Mouse (Mus musculus): ENCODE data around the gene Mcm6. TPM values are rescaled to one million over a fixed set of nuclear protein-coding genes. Genes with fewer than 3 reads are reported as not detected.
"Not testable (repeated sequence)": the region's sequence is repeated elsewhere in the genome, so short reads cannot be mapped to it uniquely, and the experiment has no call there.

Mcm6 gene
- polyA plus RNA-seq, 1 experiment from 2014 or later, result 240 TPM

GRCm38 (mm10) chr1:128353092-128353491 lies 6.4 kb downstream of the Mcm6 start:
- no peak for ATAC-seq (ENCODE audit: low read depth)
- H3K36me3 ChIP-seq (ENCODE audit: control insufficient read depth, insufficient read depth, low read length), result peaks cover 44% of the 10 kb centered on the region
- peaks cover 20% of the 10 kb centered on the region for H3K4me1 ChIP-seq (replicated peaks; ENCODE audit: control insufficient read depth, insufficient read depth, low read length)
- no peak overlapping the region for H3K9ac ChIP-seq (ENCODE audit: low read length)
- no peaks in the 10 kb centered on the region for H3K27me3 ChIP-seq (ENCODE audit: control insufficient read depth, insufficient read depth, low read depth, low read length)
- H3K4me3 ChIP-seq (ENCODE audit: low read length), result no peak overlapping the region
- H3K4me2 ChIP-seq (ENCODE audit: low read depth, low read length), result no peak overlapping the region
- WGBS, result 75% methylated on average over 3 of the region's 3 CpGs
- no peaks in the 10 kb centered on the region for H3K9me3 ChIP-seq (ENCODE audit: control insufficient read depth, low read length)
- no peak overlapping the region for H3K27ac ChIP-seq (ENCODE audit: low read length)

GRCm38 (mm10) chr1:128344232-128344631 lies 15.2 kb downstream of the Mcm6 start:
- Histone ChIP-seq H3K36me3 (ENCODE audit: control insufficient read depth, insufficient read depth, low read length) (peaks cover 60% of the 10 kb centered on the region), H3K9me3 (ENCODE audit: control insufficient read depth, low read length) (no peaks in the 10 kb centered on the region), H3K27ac (ENCODE audit: low read length) (no peak overlapping the region), H3K9ac (ENCODE audit: low read length) (no peak overlapping the region), H3K4me3 (ENCODE audit: low read length) (no peak overlapping the region), H3K27me3 (ENCODE audit: control insufficient read depth, insufficient read depth, low read depth, low read length) (no peaks in the 10 kb centered on the region), H3K4me1 (replicated peaks; ENCODE audit: control insufficient read depth, insufficient read depth, low read length) (no peaks in the 10 kb centered on the region), H3K4me2 (ENCODE audit: low read depth, low read length) (no peak overlapping the region)
- ATAC-seq (ENCODE audit: low read depth), result no peak
- WGBS, result 82% methylated on average over 10 of the region's 10 CpGs

- Histone ChIP-seq H3K27ac (ENCODE audit: low read length) (no peak overlapping the region), H3K36me3 (ENCODE audit: control insufficient read depth, insufficient read depth, low read length) (peaks cover 51% of the 10 kb centered on the region), H3K9me3 (ENCODE audit: control insufficient read depth, low read length) (no peaks in the 10 kb centered on the region), H3K4me3 (ENCODE audit: low read length) (no peak overlapping the region), H3K9ac (ENCODE audit: low read length) (no peak overlapping the region), H3K27me3 (ENCODE audit: control insufficient read depth, insufficient read depth, low read depth, low read length) (no peaks in the 10 kb centered on the region), H3K4me2 (ENCODE audit: low read depth, low read length) (no peak overlapping the region), H3K4me1 (replicated peaks; ENCODE audit: control insufficient read depth, insufficient read depth, low read length) (no peaks in the 10 kb centered on the region)
- WGBS, result 78% methylated on average over 13 of the region's 13 CpGs
- no peak for ATAC-seq (ENCODE audit: low read depth)
These were observed 21.6 kb downstream of the Mcm6 start for GRCm38 (mm10) chr1:128337708-128338320.

DNA sequence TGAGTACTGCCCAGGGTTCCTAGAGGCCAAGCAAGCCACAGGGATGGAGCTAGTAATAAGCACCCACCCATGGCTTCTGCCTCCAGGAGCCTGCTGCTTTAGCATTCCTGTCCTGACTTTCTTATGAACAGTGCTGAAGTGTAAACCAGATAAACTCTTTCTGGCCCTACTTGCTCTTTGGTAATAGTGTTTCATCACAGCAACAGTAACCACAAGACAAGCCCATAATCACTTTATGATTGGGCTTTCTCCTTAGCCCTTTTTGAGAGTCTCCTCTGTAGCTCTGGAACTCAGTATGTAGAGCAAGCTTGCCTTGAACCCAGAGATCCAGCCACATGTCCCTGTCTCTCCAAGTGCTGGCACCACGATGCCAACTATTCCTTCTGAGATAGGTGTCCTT lies 29.2 kb downstream of the Mcm6 start:
- peaks cover 46% of the 10 kb centered on the region for H3K36me3 ChIP-seq (ENCODE audit: control insufficient read depth, insufficient read depth, low read length)

GRCm38 (mm10) chr1:128328218-128328617 lies 31.2 kb downstream of the Mcm6 start, which contains the start of gene Lct:
TSS of gene Lct (minus strand) at chr1:128328318.
- Histone ChIP-seq H3K4me3 (ENCODE audit: low read length) (no peak within 1 kb of the TSS), H3K9me3 (ENCODE audit: control insufficient read depth, low read length) (no peaks in the 10 kb centered on the region), H3K9ac (ENCODE audit: low read length) (no peak within 1 kb of the TSS), H3K4me2 (ENCODE audit: low read depth, low read length) (no peak within 1 kb of the TSS), H3K27ac (ENCODE audit: low read length) (no peak within 1 kb of the TSS), H3K27me3 (ENCODE audit: control insufficient read depth, insufficient read depth, low read depth, low read length) (no peaks in the 10 kb centered on the region), H3K4me1 (replicated peaks; ENCODE audit: control insufficient read depth, insufficient read depth, low read length) (no peaks in the 10 kb centered on the region), H3K36me3 (ENCODE audit: control insufficient read depth, insufficient read depth, low read length) (peaks cover 32% of the 10 kb centered on the region)
- WGBS, result 89% methylated on average over 3 of the region's 3 CpGs
- no peak for ATAC-seq (ENCODE audit: low read depth)

More for the DNA sequence above, 29.2 kb downstream of the Mcm6 start:
- Histone ChIP-seq H3K4me2 (ENCODE audit: low read depth, low read length) (no peak overlapping the region), H3K4me3 (ENCODE audit: low read length) (no peak overlapping the region), H3K9ac (ENCODE audit: low read length) (no peak overlapping the region), H3K27ac (ENCODE audit: low read length) (no peak overlapping the region), H3K9me3 (ENCODE audit: control insufficient read depth, low read length) (no peaks in the 10 kb centered on the region), H3K27me3 (ENCODE audit: control insufficient read depth, insufficient read depth, low read depth, low read length) (no peaks in the 10 kb centered on the region), H3K4me1 (replicated peaks; ENCODE audit: control insufficient read depth, insufficient read depth, low read length) (no peaks in the 10 kb centered on the region)
- WGBS, result 89% methylated on average over 1 of the region's 1 CpGs
- no peak for ATAC-seq (ENCODE audit: low read depth)

- H3K36me3 ChIP-seq (ENCODE audit: control insufficient read depth, insufficient read depth, low read length), result peaks cover 23% of the 10 kb centered on the region
- WGBS, result 79% methylated on average over 1 of the region's 1 CpGs
These were observed 32.3 kb downstream of the Mcm6 start for GRCm38 (mm10) chr1:128327165-128327564.

GRCm38 (mm10) chr1:128324776-128325175 lies 34.7 kb downstream of the Mcm6 start:
- no peak overlapping the region for H3K4me3 ChIP-seq (ENCODE audit: low read length)
- H3K4me1 ChIP-seq (replicated peaks; ENCODE audit: control insufficient read depth, insufficient read depth, low read length), result no peaks in the 10 kb centered on the region
- no peak overlapping the region for H3K4me2 ChIP-seq (ENCODE audit: low read depth, low read length)
- no peak for ATAC-seq (ENCODE audit: low read depth)
- H3K27me3 ChIP-seq (ENCODE audit: control insufficient read depth, insufficient read depth, low read depth, low read length), result no peaks in the 10 kb centered on the region
- H3K27ac ChIP-seq (ENCODE audit: low read length), result no peak overlapping the region
- H3K9ac ChIP-seq (ENCODE audit: low read length), result no peak overlapping the region
- WGBS, result 76% methylated on average over 2 of the region's 2 CpGs
- no peaks in the 10 kb centered on the region for H3K9me3 ChIP-seq (ENCODE audit: control insufficient read depth, low read length)
- peaks cover 7% of the 10 kb centered on the region for H3K36me3 ChIP-seq (ENCODE audit: control insufficient read depth, insufficient read depth, low read length)

More at GRCm38 (mm10) chr1:128327165-128327564, 32.3 kb downstream of the Mcm6 start:
- H3K27ac ChIP-seq (ENCODE audit: low read length), result no peak overlapping the region
- H3K9ac ChIP-seq (ENCODE audit: low read length), result no peak overlapping the region
- ATAC-seq (ENCODE audit: low read depth), result no peak
- H3K27me3 ChIP-seq (ENCODE audit: control insufficient read depth, insufficient read depth, low read depth, low read length), result no peaks in the 10 kb centered on the region
- no peak overlapping the region for H3K4me2 ChIP-seq (ENCODE audit: low read depth, low read length)
- H3K4me3 ChIP-seq (ENCODE audit: low read length), result no peak overlapping the region
- no peaks in the 10 kb centered on the region for H3K9me3 ChIP-seq (ENCODE audit: control insufficient read depth, low read length)
- no peaks in the 10 kb centered on the region for H3K4me1 ChIP-seq (replicated peaks; ENCODE audit: control insufficient read depth, insufficient read depth, low read length)

- no peak overlapping the region for H3K9ac ChIP-seq (ENCODE audit: low read length)
- no peaks in the 10 kb centered on the region for H3K9me3 ChIP-seq (ENCODE audit: control insufficient read depth, low read length)
- no peak overlapping the region for H3K27ac ChIP-seq (ENCODE audit: low read length)
- H3K4me1 ChIP-seq (replicated peaks; ENCODE audit: control insufficient read depth, insufficient read depth, low read length), result no peaks in the 10 kb centered on the region
- H3K36me3 ChIP-seq (ENCODE audit: control insufficient read depth, insufficient read depth, low read length), result peaks cover 4% of the 10 kb centered on the region
- H3K27me3 ChIP-seq (ENCODE audit: control insufficient read depth, insufficient read depth, low read depth, low read length), result no peaks in the 10 kb centered on the region
- 81% methylated on average over 8 of the region's 8 CpGs for WGBS
- no peak for ATAC-seq (ENCODE audit: low read depth)
- no peak overlapping the region for H3K4me3 ChIP-seq (ENCODE audit: low read length)
- no peak overlapping the region for H3K4me2 ChIP-seq (ENCODE audit: low read depth, low read length)
These were observed 36.3 kb downstream of the Mcm6 start for GRCm38 (mm10) chr1:128323026-128323643.

- H3K27ac ChIP-seq (ENCODE audit: low read length); H3K36me3 ChIP-seq (ENCODE audit: control insufficient read depth, insufficient read depth, low read length); H3K4me3 ChIP-seq (ENCODE audit: low read length); H3K4me1 ChIP-seq (replicated peaks; ENCODE audit: control insufficient read depth, insufficient read depth, low read length); H3K9me3 ChIP-seq (ENCODE audit: control insufficient read depth, low read length); ATAC-seq (ENCODE audit: low read depth); H3K27me3 ChIP-seq (ENCODE audit: control insufficient read depth, insufficient read depth, low read depth, low read length); H3K4me2 ChIP-seq (ENCODE audit: low read depth, low read length); H3K9ac ChIP-seq (ENCODE audit: low read length): not testable (repeated sequence)
- WGBS, result 85% methylated on average over 6 of the region's 6 CpGs
These were observed 40.2 kb downstream of the Mcm6 start for GRCm38 (mm10) chr1:128319266-128319665.
